Mouse (Mus musculus) embryonic fibroblast, embryonic 13.5 days (primary cell): ENCODE data around the gene Scfd2.

ENCODE experiments used
- CTCF ChIP-seq: IDR thresholded peaks from 2 replicates; pipeline ENCODE4 v1.5.1; 2011; ENCODE audit warnings: mild to moderate bottlenecking, control low read depth, low read length, moderate library complexity, borderline replicate concordance; ENCODE audit not compliant: insufficient read depth
- POLR2A ChIP-seq: IDR thresholded peaks from 2 replicates; pipeline ENCODE4 v1.6.1; 2011; ENCODE audit warnings: low read depth, mild to moderate bottlenecking, control low read depth, low read length, moderate library complexity

DNA sequence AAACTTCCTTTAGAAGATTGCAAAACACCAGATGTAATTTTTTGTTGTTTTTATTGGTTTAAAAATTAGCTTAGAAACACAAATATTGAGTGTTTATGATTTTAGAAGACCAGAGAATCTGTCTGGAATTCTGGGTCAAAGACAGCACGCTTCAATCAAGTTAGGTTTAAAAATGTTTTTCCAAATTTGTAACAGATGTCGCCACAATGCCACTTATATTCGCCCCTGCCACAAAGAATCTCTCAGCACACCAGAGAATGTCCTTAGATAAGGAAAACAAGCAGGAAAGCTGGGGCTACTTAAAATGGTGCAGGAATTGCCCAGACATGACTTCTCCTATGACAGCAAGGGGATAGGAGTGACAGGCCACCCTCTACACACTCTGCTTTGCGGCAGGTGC lies 245.3 kb downstream of the Scfd2 start:
- no peak for TF ChIP-seq POLR2A
- no peak for TF ChIP-seq CTCF
